9 mouse cellular contexts compared by ENCODE assay signal in the genomic region with DNA sequence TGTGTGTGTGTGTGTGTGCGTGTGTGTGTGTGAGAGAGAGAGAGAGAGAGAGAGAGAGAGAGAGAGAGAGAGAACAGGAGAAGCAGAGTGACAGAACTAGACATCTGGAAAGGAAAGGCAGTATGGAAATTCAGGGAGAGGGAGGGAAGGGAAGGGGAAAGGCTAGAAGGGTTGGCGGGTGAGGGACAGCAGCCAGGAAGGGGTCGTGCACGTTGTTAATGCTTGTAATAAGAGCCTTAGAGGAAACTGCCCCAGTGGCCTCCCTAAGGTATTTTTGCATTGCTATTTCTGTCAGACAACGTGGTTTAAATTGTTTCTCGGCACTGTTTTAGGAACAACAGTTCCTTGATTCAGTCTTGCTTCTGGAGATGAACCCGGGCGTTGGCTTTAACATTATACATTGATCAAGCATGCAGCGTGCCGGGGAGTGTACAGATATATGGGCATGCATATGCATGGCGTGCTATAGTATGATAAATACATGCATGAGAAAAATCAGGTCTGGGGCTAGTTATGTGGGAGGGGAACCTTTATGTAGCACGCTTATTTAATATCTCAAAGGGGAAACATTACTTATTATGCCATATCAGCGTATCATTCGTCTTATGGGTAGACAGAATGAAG. TPM values are rescaled to one million over a fixed set of nuclear protein-coding genes. Genes with fewer than 3 reads are reported as not detected.
A peak's percentile ranks its signal among the peaks of the same experiment; 100 is the strongest.
DNase-seq lines count a peak whose midpoint lies in the region; ATAC-seq and TF ChIP-seq lines count a peak whose summit lies in the region.
"Had no signal": no experiment of that assay in that cellular context is flagged by ENCODE, and none has a peak within 500 bp of the region (broad histone marks: within the 10 kb centered on the region; RNA-seq: fewer than 3 reads in every experiment).

No protein-coding gene starts in this region.

- peak; percentile 78 for ATAC-seq in embryonic facial prominence, embryonic 14.5 days (ENCODE audit: low read depth)
- no peak; the same call in 1 of the 2 replicates for ATAC-seq in hindbrain, embryonic 15.5 days (ENCODE audit: low FRiP score, low read depth)
- no peak for ATAC-seq in kidney, embryonic 14.5 days (ENCODE audit: low FRiP score, low TSS enrichment)
- no peak for ATAC-seq in activated CD4-positive, CD25-positive, alpha-beta regulatory T cell, adult 4 months

- DNase-seq in layer of hippocampus, adult 2 months (ENCODE audit: low spot score in 2 of 2): no peak
- DNase-seq in layer of hippocampus, postnatal 10 days (ENCODE audit: low spot score in 2 of 2): no peak
- peak; percentile 92 for DNase-seq in embryonic facial prominence, embryonic 14.5 days (ENCODE audit: low spot score)
- peak; percentile 30 for DNase-seq in retina, embryonic 14.5 days (ENCODE audit: low spot score)
- no peak for DNase-seq in thymus, postnatal 10 days (ENCODE audit: low spot score in 2 of 2)

- no peaks in the 10 kb centered on the region for H3K9me3 ChIP-seq in embryonic facial prominence, embryonic 14.5 days (ENCODE audit: control insufficient read depth, low read length)
- H3K9me3 ChIP-seq in hindbrain, embryonic 15.5 days: no peaks in the 10 kb centered on the region
- no peaks in the 10 kb centered on the region for H3K9me3 ChIP-seq in kidney, embryonic 14.5 days (ENCODE audit: control insufficient read depth, low read length)
- H3K9me3 ChIP-seq: midbrain, embryonic 12.5 days had no signal

- H3K27ac ChIP-seq in layer of hippocampus, adult 2 months: no peak overlapping the region
- H3K27ac ChIP-seq in embryonic facial prominence, embryonic 14.5 days (replicated peaks; ENCODE audit: low read depth, low read length): peak overlapping the region; percentile 77
- peak overlapping the region; percentile 67; the same call in 1 of the 2 replicates for H3K27ac ChIP-seq in hindbrain, embryonic 15.5 days (replicated peaks)
- no peak overlapping the region for H3K27ac ChIP-seq in kidney, embryonic 14.5 days (ENCODE audit: low read depth, low read length)

- H3K27me3 ChIP-seq in embryonic facial prominence, embryonic 14.5 days (replicated peaks; ENCODE audit: control insufficient read depth, insufficient read depth, low read length): no peaks in the 10 kb centered on the region
- H3K27me3 ChIP-seq in hindbrain, embryonic 15.5 days: no peaks in the 10 kb centered on the region
- H3K27me3 ChIP-seq in kidney, embryonic 14.5 days (ENCODE audit: control insufficient read depth, insufficient read depth, low read length): no peaks in the 10 kb centered on the region

- peak overlapping the region; percentile 29; the same call in 1 of the 2 replicates for H3K4me3 ChIP-seq in layer of hippocampus, adult 2 months
- no peak overlapping the region for H3K4me3 ChIP-seq in embryonic facial prominence, embryonic 14.5 days (ENCODE audit: low read depth, low read length)
- H3K4me3 ChIP-seq in hindbrain, embryonic 15.5 days: no peak overlapping the region
- no peak overlapping the region for H3K4me3 ChIP-seq in kidney, embryonic 14.5 days (ENCODE audit: low read length)
- H3K4me3 ChIP-seq: midbrain, embryonic 12.5 days had no signal

- peak overlapping the region; percentile 38 for H3K4me2 ChIP-seq in embryonic facial prominence, embryonic 14.5 days (ENCODE audit: low read depth, low read length)
- H3K4me2 ChIP-seq in hindbrain, embryonic 15.5 days: peak overlapping the region; percentile 35
- H3K4me2 ChIP-seq in kidney, embryonic 14.5 days (replicated peaks; ENCODE audit: low read depth, low read length): no peak overlapping the region

- TF ChIP-seq CTCF in layer of hippocampus, adult 2 months (conservative IDR thresholded peaks at IDR 0.05): no peak

- no peaks in the 10 kb centered on the region for H3K36me3 ChIP-seq in embryonic facial prominence, embryonic 14.5 days (ENCODE audit: control insufficient read depth, insufficient read depth, low read length)
- H3K36me3 ChIP-seq in hindbrain, embryonic 15.5 days: no peaks in the 10 kb centered on the region
- H3K36me3 ChIP-seq in kidney, embryonic 14.5 days (ENCODE audit: control insufficient read depth, insufficient read depth, low read length): no peaks in the 10 kb centered on the region
- H3K36me3 ChIP-seq: midbrain, embryonic 12.5 days had no signal

- H3K4me1 ChIP-seq in embryonic facial prominence, embryonic 14.5 days (ENCODE audit: control insufficient read depth, insufficient read depth, low read length): peaks cover 33% of the 10 kb centered on the region
- H3K4me1 ChIP-seq in hindbrain, embryonic 15.5 days (replicated peaks): peaks cover 27% of the 10 kb centered on the region
- H3K4me1 ChIP-seq in kidney, embryonic 14.5 days (ENCODE audit: control insufficient read depth, insufficient read depth, low read length): peaks cover 9% of the 10 kb centered on the region

- no peak overlapping the region for H3K9ac ChIP-seq in embryonic facial prominence, embryonic 14.5 days (ENCODE audit: low read depth, low read length)
- H3K9ac ChIP-seq in hindbrain, embryonic 15.5 days: 0 out of 2 replicates have a peak overlapping the region, but pooled peaks have one; percentile 15
- no peak overlapping the region for H3K9ac ChIP-seq in kidney, embryonic 14.5 days (ENCODE audit: low read depth, low read length)
- H3K9ac ChIP-seq: midbrain, embryonic 12.5 days had no signal

- 16% methylated on average over 14 of the region's 14 CpGs for WGBS in embryonic facial prominence, embryonic 14.5 days
- WGBS in hindbrain, embryonic 15.5 days: 37% methylated on average over 14 of the region's 14 CpGs
- WGBS in kidney, embryonic 14.5 days: 34% methylated on average over 14 of the region's 14 CpGs

RNA-seq across cellular contexts. Expression of gene Ptgfrn, which starts 52.6 kb away (rescaled TPM):
- 10 to 100 TPM; 10.4 to 11.0 TPM for total RNA-seq in layer of hippocampus, adult 2 months (2021)
- total RNA-seq in layer of hippocampus, postnatal 10 days (2021): 10 to 100 TPM; 30.4 to 30.8 TPM
- 9.7 and 10.2 TPM in 2 replicates for polyA plus RNA-seq in embryonic facial prominence, embryonic 14.5 days (2014; fragmentation: Nextera tagmentation; extraction: Ambion mirVana)
- 2.4 and 2.7 TPM in 2 replicates for polyA plus RNA-seq in hindbrain, embryonic 15.5 days (2015; fragmentation: Nextera tagmentation; extraction: Ambion mirVana)
- 4.4 and 4.7 TPM in 2 replicates for polyA plus RNA-seq in kidney, embryonic 14.5 days (2014; fragmentation: Nextera tagmentation; extraction: Ambion mirVana)
- polyA plus RNA-seq in activated CD4-positive, CD25-positive, alpha-beta regulatory T cell, adult 4 months (2017; shearing (Covaris generic)): 1 to 10 TPM; 1.1 to 1.5 TPM

Comparison
In these comparisons a context has a peak if more than half of its experiments do, and no peak if none do; other contexts are left out.
1. DNase-seq: peak in embryonic facial prominence, embryonic 14.5 days (single experiment) and retina, embryonic 14.5 days (single experiment); none in layer of hippocampus, adult 2 months (0 of 2), layer of hippocampus, postnatal 10 days (0 of 2) and thymus, postnatal 10 days (0 of 2).
2. H3K27ac ChIP-seq: peak in embryonic facial prominence, embryonic 14.5 days (single experiment) and hindbrain, embryonic 15.5 days (single experiment); none in layer of hippocampus, adult 2 months (single experiment) and kidney, embryonic 14.5 days (single experiment).